Mouse (Mus musculus): ENCODE results near the gene Ddx52.

- no peak for TF ChIP-seq CTCF (IDR thresholded peaks at IDR 0.05; ENCODE audit: insufficient read depth, low read depth, low read length)
- TF ChIP-seq POLR2A (IDR thresholded peaks at IDR 0.05; ENCODE audit: insufficient read depth, low read depth, low read length), result no peak
Observed at GRCm38 (mm10) chr11:83993428-83993827, 51.6 kb downstream of the Ddx52 start.
